Mouse (Mus musculus) myocyte (in vitro differentiated cells): ENCODE measurements around the gene Klrg2.

Source experiments
- CEBPB ChIP-seq: IDR thresholded peaks from 2 replicates; pipeline ENCODE4 v1.6.1; 2011; ENCODE audit warnings: mild to moderate bottlenecking, moderate library complexity; ENCODE audit not compliant: poor library complexity, insufficient read depth, severe bottlenecking
- E2F4 ChIP-seq: IDR thresholded peaks from one replicate; pipeline ENCODE4 v1.6.1; 2011; ENCODE audit warnings: mild to moderate bottlenecking, control low read depth, moderate library complexity; ENCODE audit not compliant: insufficient read depth
- MAX ChIP-seq: IDR thresholded peaks from one replicate; pipeline ENCODE4 v1.6.1; 2011; ENCODE audit warnings: low read depth, mild to moderate bottlenecking, control low read depth
- MYOD1 ChIP-seq, 3 experiments: IDR thresholded peaks; one replicate each; pipeline ENCODE4 v1.6.1; 2011; ENCODE audit warnings: control low read depth in 2 of 3, low read depth in 2 of 3, mild to moderate bottlenecking in 2 of 3, moderate library complexity in 1 of 3; ENCODE audit not compliant: insufficient read length in 2 of 3, control insufficient read depth in 1 of 3
- MYOG ChIP-seq, 3 experiments: IDR thresholded peaks; one replicate each; pipeline ENCODE4 v1.6.1; 2011; ENCODE audit warnings: control low read depth in 2 of 3, low read depth in 2 of 3, mild to moderate bottlenecking in 2 of 3; ENCODE audit not compliant: insufficient read length in 2 of 3, control insufficient read depth in 1 of 3, insufficient read depth in 1 of 3
- POLR2A ChIP-seq: IDR thresholded peaks from one replicate; pipeline ENCODE4 v1.6.1; 2011; ENCODE audit warnings: low read depth, mild to moderate bottlenecking, control low read depth, moderate library complexity; ENCODE audit not compliant: insufficient read length
- POLR2AphosphoS2 ChIP-seq: IDR thresholded peaks from one replicate; pipeline ENCODE4 v1.6.1; 2011; ENCODE audit warnings: low read depth, control low read depth; ENCODE audit not compliant: insufficient read length
- REST ChIP-seq: IDR thresholded peaks from one replicate; pipeline ENCODE4 v1.6.1; 2011; ENCODE audit warnings: mild to moderate bottlenecking, control low read depth, moderate library complexity; ENCODE audit not compliant: insufficient read depth, insufficient read length
- SRF ChIP-seq: IDR thresholded peaks from one replicate; pipeline ENCODE4 v1.6.1; 2011; ENCODE audit warnings: low read depth; ENCODE audit not compliant: control insufficient read depth, insufficient read length
- TCF12 ChIP-seq: IDR thresholded peaks from one replicate; pipeline ENCODE4 v1.6.1; 2011; ENCODE audit warnings: mild to moderate bottlenecking, control low read depth; ENCODE audit not compliant: poor library complexity, insufficient read depth, severe bottlenecking
- TCF3 ChIP-seq: IDR thresholded peaks from one replicate; pipeline ENCODE4 v1.6.1; 2011; ENCODE audit warnings: low read depth, control low read depth; ENCODE audit not compliant: insufficient read length
- USF1 ChIP-seq: IDR thresholded peaks from one replicate; pipeline ENCODE4 v1.6.1; 2011; ENCODE audit warnings: low read depth, mild to moderate bottlenecking, control low read depth, moderate library complexity

GRCm38 (mm10) chr6:38649545-38649944 is 12.5 kb upstream of the Klrg2 start:
- TF ChIP-seq SRF (no peak), TCF12 (no peak), POLR2A (no peak), USF1 (no peak), E2F4 (no peak), CEBPB (no peak), MYOG (IDR thresholded peaks at IDR 0.05; ENCODE audit: control insufficient read depth in 1 of 3, insufficient read depth in 1 of 3, insufficient read length in 2 of 3, low read depth in 2 of 3) (no peak), POLR2AphosphoS2 (no peak), MAX (no peak), MYOD1 (IDR thresholded peaks at IDR 0.05; ENCODE audit: control insufficient read depth in 1 of 3, insufficient read length in 2 of 3, low read depth in 2 of 3) (no peak), TCF3 (no peak), REST (no peak)
